Mouse (Mus musculus): ENCODE measurements around the gene Apol10b. TPM values are rescaled to one million over a fixed set of nuclear protein-coding genes. Genes with fewer than 3 reads are reported as not detected.

Gene Apol10b
- total and polyA plus RNA-seq, 3 experiments = 0.11 TPM; not detected in 2

DNA sequence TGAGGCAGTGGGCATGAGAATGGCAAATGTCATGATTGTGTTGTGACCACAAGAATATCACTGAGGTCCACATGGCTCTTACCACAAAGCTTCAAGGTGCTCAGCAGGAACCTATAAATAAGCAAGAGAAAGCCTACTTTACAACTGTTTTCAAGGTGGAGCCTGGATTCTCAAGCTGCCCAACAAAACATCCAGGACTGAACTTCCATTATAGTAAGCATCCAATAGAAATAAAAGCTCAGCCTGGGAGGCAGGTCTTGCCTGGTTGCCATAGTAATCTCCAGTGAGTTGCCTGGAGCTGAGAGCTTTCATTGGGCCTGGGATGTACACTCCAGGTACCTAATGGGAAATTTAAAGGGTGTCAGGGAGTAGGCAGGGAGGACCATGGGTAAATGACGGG, 3.0 kb upstream of the Apol10b start, which contains the start of gene Gm36245:
Gm36245 (plus strand) TSS at position 301 of the 400 bp plus-strand sequence.
- H3K36me3 ChIP-seq (replicated peaks) = no peaks in the 10 kb centered on the region
- no peak for TF ChIP-seq POLR2AphosphoS5 (IDR thresholded peaks at IDR 0.05; ENCODE audit: insufficient replicate concordance, low read depth, low read length)
- no peak for TF ChIP-seq TAL1 (conservative IDR thresholded peaks at IDR 0.05; ENCODE audit: low read depth, low read length)
- TF ChIP-seq GATA2 (IDR thresholded peaks at IDR 0.05; ENCODE audit: borderline replicate concordance, low read depth, low read length) = no peak
- no peak for TF ChIP-seq CTCF (IDR thresholded peaks at IDR 0.05; ENCODE audit: low read depth, low read length)
- TF ChIP-seq GATA1 (IDR thresholded peaks at IDR 0.05; ENCODE audit: borderline replicate concordance, low read length) = no peak
- no peaks in the 10 kb centered on the region for H3K4me1 ChIP-seq (ENCODE audit: insufficient read depth, low read depth, low read length)
- no peaks in the 10 kb centered on the region; the same call in 1 of the 2 replicates for H3K27me3 ChIP-seq (ENCODE audit: insufficient read depth, low read length)
- DNase-seq (ENCODE audit: low spot score) (no peak), ATAC-seq (ENCODE audit: extremely low read depth, insufficient number of reproducible peaks, low FRiP score, poor library complexity, severe bottlenecking) (no peak)
- no peaks in the 10 kb centered on the region for H3K9me3 ChIP-seq (replicated peaks)
- H3K4me3 ChIP-seq (ENCODE audit: low read depth, low read length) = no peak within 1 kb of the TSS

DNA sequence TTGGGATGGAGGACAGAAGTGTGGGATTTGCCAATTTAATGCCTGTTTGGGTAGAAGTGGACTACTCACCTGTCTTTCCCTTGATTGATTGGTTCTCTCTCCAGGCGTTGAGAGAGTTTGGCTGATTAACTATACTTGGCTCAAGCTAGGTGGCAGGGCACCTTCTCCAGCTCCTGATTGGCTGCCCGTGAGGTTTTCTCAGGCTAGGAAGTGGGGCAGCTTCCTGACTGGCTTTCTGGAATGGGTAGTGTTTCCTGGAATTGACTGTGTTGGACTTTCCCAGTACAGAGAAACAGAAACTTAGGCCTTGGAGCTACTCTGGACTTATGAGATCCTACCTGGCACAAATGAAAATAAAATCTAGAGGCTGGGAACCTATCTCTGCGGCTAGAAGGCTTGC, 2.5 kb upstream of the Apol10b start:
- TF ChIP-seq GATA2 (IDR thresholded peaks at IDR 0.05; ENCODE audit: borderline replicate concordance, low read depth, low read length) (no peak), POLR2AphosphoS5 (IDR thresholded peaks at IDR 0.05; ENCODE audit: insufficient replicate concordance, low read depth, low read length) (no peak), GATA1 (IDR thresholded peaks at IDR 0.05; ENCODE audit: borderline replicate concordance, low read length) (no peak), CTCF (IDR thresholded peaks at IDR 0.05; ENCODE audit: low read depth, low read length) (no peak), TAL1 (conservative IDR thresholded peaks at IDR 0.05; ENCODE audit: low read depth, low read length) (no peak)
- Histone ChIP-seq H3K36me3 (replicated peaks) (no peaks in the 10 kb centered on the region), H3K27me3 (ENCODE audit: insufficient read depth, low read length) (no peaks in the 10 kb centered on the region; the same call in 1 of the 2 replicates), H3K4me1 (ENCODE audit: insufficient read depth, low read depth, low read length) (no peaks in the 10 kb centered on the region), H3K4me3 (ENCODE audit: low read depth, low read length) (no peak overlapping the region), H3K9me3 (replicated peaks) (no peaks in the 10 kb centered on the region)
- DNase-seq (ENCODE audit: low spot score) (no peak), ATAC-seq (ENCODE audit: extremely low read depth, insufficient number of reproducible peaks, low FRiP score, poor library complexity, severe bottlenecking) (no peak)

DNA sequence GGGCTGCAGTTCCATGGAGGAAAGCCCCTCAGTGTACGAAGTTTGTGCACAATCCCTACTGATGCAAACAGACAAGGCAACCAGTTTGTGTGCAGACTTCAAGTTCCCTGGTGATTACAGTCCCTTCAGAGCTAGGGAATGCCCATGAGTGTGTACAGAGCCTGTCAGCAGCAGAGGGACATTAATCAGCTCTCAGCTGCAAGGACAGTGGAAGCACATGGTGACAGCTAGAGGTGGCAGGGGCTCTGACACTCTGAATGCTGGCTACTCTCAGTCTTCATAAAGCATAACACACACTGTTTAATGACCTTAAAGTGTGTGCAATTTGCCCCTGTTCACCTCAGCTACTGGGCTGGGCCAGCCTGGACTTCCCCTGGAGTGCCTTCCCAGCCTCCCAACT, 2.4 kb downstream of the Apol10b start:
- no peak overlapping the region for H3K4me3 ChIP-seq (ENCODE audit: low read depth, low read length)
- no peaks in the 10 kb centered on the region; the same call in 1 of the 2 replicates for H3K27me3 ChIP-seq (ENCODE audit: insufficient read depth, low read length)
- ATAC-seq (ENCODE audit: extremely low read depth, insufficient number of reproducible peaks, low FRiP score, poor library complexity, severe bottlenecking) (no peak), DNase-seq (ENCODE audit: low spot score) (no peak)
- TF ChIP-seq CTCF (IDR thresholded peaks at IDR 0.05; ENCODE audit: low read depth, low read length) (no peak), GATA2 (IDR thresholded peaks at IDR 0.05; ENCODE audit: borderline replicate concordance, low read depth, low read length) (no peak), GATA1 (IDR thresholded peaks at IDR 0.05; ENCODE audit: borderline replicate concordance, low read length) (no peak), TAL1 (conservative IDR thresholded peaks at IDR 0.05; ENCODE audit: low read depth, low read length) (no peak), POLR2AphosphoS5 (IDR thresholded peaks at IDR 0.05; ENCODE audit: insufficient replicate concordance, low read depth, low read length) (no peak)
- no peaks in the 10 kb centered on the region for H3K9me3 ChIP-seq (replicated peaks)
- H3K36me3 ChIP-seq (replicated peaks) = no peaks in the 10 kb centered on the region
- no peaks in the 10 kb centered on the region for H3K4me1 ChIP-seq (ENCODE audit: insufficient read depth, low read depth, low read length)

DNA sequence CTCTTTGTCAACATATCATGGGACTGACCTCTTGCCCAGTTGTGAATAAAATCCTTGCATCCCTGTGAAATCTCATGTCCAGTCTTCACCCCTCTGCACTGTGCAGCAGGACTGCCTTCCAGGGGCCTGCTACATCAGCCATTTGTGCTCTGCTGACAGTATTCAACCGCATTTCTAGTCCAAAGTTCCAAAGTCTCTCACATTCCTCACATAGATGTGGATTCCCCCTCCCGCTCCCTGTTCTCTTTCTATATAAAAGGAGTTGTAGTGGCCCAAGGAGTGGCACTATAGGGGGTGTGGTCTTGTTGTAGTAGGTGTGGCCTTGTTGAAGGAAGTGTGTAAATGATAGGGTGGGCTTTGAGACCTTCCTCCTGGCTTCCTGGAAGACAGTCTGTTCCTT, 5.0 kb downstream of the Apol10b start:
- H3K9me3 ChIP-seq (replicated peaks) = no peaks in the 10 kb centered on the region
- no peak for TF ChIP-seq GATA2 (IDR thresholded peaks at IDR 0.05; ENCODE audit: borderline replicate concordance, low read depth, low read length)
- no peak for TF ChIP-seq TAL1 (conservative IDR thresholded peaks at IDR 0.05; ENCODE audit: low read depth, low read length)
- TF ChIP-seq CTCF (IDR thresholded peaks at IDR 0.05; ENCODE audit: low read depth, low read length) = no peak
- TF ChIP-seq POLR2AphosphoS5 (IDR thresholded peaks at IDR 0.05; ENCODE audit: insufficient replicate concordance, low read depth, low read length) = no peak
- TF ChIP-seq GATA1 (IDR thresholded peaks at IDR 0.05; ENCODE audit: borderline replicate concordance, low read length) = no peak
- no peaks in the 10 kb centered on the region for H3K36me3 ChIP-seq (replicated peaks)
- H3K4me1 ChIP-seq (ENCODE audit: insufficient read depth, low read depth, low read length) = no peaks in the 10 kb centered on the region
- ATAC-seq (ENCODE audit: extremely low read depth, insufficient number of reproducible peaks, low FRiP score, poor library complexity, severe bottlenecking) = no peak
- H3K4me3 ChIP-seq (ENCODE audit: low read depth, low read length) = no peak overlapping the region
- DNase-seq (ENCODE audit: low spot score) = no peak
- no peaks in the 10 kb centered on the region for H3K27me3 ChIP-seq (ENCODE audit: insufficient read depth, low read length)

DNA sequence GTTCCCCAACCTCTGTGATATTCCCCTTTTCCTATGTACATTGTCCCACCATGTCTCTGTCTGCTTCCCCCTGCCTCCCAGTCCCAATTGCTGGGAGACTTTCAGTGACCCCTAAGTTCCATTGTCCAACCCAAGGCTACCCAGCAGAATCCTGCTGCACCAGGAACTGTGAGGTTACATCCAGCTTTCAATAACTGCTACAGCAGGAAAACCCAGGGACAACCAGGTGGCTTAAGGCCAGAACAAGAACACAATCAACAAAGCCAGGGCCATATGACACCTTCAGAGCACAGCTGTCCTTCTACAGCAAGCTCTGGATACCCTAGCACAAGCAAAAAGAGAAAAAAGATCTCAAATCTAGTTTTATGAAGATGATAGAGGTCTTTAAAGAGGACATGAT, 6.9 kb downstream of the Apol10b start:
- H3K9me3 ChIP-seq (replicated peaks) = no peaks in the 10 kb centered on the region
- no peaks in the 10 kb centered on the region for H3K4me1 ChIP-seq (ENCODE audit: insufficient read depth, low read depth, low read length)
- no peaks in the 10 kb centered on the region for H3K27me3 ChIP-seq (ENCODE audit: insufficient read depth, low read length)
- TF ChIP-seq POLR2AphosphoS5 (IDR thresholded peaks at IDR 0.05; ENCODE audit: insufficient replicate concordance, low read depth, low read length) (no peak), GATA2 (IDR thresholded peaks at IDR 0.05; ENCODE audit: borderline replicate concordance, low read depth, low read length) (no peak), GATA1 (IDR thresholded peaks at IDR 0.05; ENCODE audit: borderline replicate concordance, low read length) (no peak), TAL1 (conservative IDR thresholded peaks at IDR 0.05; ENCODE audit: low read depth, low read length) (no peak), CTCF (IDR thresholded peaks at IDR 0.05; ENCODE audit: low read depth, low read length) (no peak)
- no peak overlapping the region for H3K4me3 ChIP-seq (ENCODE audit: low read depth, low read length)
- no peak for ATAC-seq (ENCODE audit: extremely low read depth, insufficient number of reproducible peaks, low FRiP score, poor library complexity, severe bottlenecking)
- no peak for DNase-seq (ENCODE audit: low spot score)
- H3K36me3 ChIP-seq (replicated peaks) = no peaks in the 10 kb centered on the region

DNA sequence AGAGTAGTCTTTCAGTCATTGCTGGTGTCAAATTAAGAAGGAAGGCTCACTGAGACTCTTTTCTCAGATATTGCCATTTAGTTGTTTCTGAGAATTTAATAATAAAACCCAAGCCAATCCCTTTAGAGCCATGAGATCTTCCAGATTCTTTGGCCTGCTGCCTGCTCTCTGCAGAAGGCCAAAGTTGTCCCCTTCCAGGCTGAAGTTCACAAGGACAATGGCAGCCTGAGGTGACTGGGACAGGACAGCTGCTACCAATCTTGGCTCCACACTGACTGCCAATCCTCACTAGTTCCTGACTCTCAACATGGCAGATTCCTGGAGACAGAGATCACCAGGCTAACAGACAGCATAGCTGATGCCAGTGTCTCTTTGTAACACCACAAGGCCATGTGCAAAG, 8.9 kb downstream of the Apol10b start:
- TF ChIP-seq GATA2 (IDR thresholded peaks at IDR 0.05; ENCODE audit: borderline replicate concordance, low read depth, low read length) (no peak), TAL1 (conservative IDR thresholded peaks at IDR 0.05; ENCODE audit: low read depth, low read length) (no peak), POLR2AphosphoS5 (IDR thresholded peaks at IDR 0.05; ENCODE audit: insufficient replicate concordance, low read depth, low read length) (no peak), GATA1 (IDR thresholded peaks at IDR 0.05; ENCODE audit: borderline replicate concordance, low read length) (no peak), CTCF (IDR thresholded peaks at IDR 0.05; ENCODE audit: low read depth, low read length) (no peak)
- no peaks in the 10 kb centered on the region for H3K27me3 ChIP-seq (ENCODE audit: insufficient read depth, low read length)
- no peaks in the 10 kb centered on the region for H3K4me1 ChIP-seq (ENCODE audit: insufficient read depth, low read depth, low read length)
- ATAC-seq (ENCODE audit: extremely low read depth, insufficient number of reproducible peaks, low FRiP score, poor library complexity, severe bottlenecking) (no peak), DNase-seq (ENCODE audit: low spot score) (no peak)
- no peaks in the 10 kb centered on the region for H3K36me3 ChIP-seq (replicated peaks)
- no peaks in the 10 kb centered on the region for H3K9me3 ChIP-seq (replicated peaks)
- no peak overlapping the region for H3K4me3 ChIP-seq (ENCODE audit: low read depth, low read length)
